Mouse (Mus musculus) C2C12 (cell line): ENCODE results near the gene Pigw.

ENCODE experiments used
- CTCF ChIP-seq: IDR thresholded peaks from one replicate; pipeline ENCODE4 v1.5.1; 2011; ENCODE audit not compliant: control insufficient read depth, insufficient read depth, insufficient read length
- MAX ChIP-seq: IDR thresholded peaks from one replicate; pipeline ENCODE4 v1.6.1; 2011; ENCODE audit warnings: mild to moderate bottlenecking, control low read depth
- MYOD1 ChIP-seq: IDR thresholded peaks from one replicate; pipeline ENCODE4 v1.6.1; 2011; ENCODE audit warnings: low read depth; ENCODE audit not compliant: control insufficient read depth, insufficient read length
- MYOG ChIP-seq: IDR thresholded peaks from one replicate; pipeline ENCODE4 v1.6.1; 2011; ENCODE audit not compliant: control insufficient read depth, insufficient read length; ENCODE audit errors: extremely low read depth
- USF1 ChIP-seq: IDR thresholded peaks from one replicate; pipeline ENCODE4 v1.6.1; 2011; ENCODE audit warnings: low read depth, mild to moderate bottlenecking, control low read depth, moderate library complexity

- TF ChIP-seq CTCF (no peak), MAX (no peak), MYOG (no peak), USF1 (no peak), MYOD1 (no peak)
Measured at GRCm38 (mm10) chr11:84888025-84888424, 7.9 kb upstream of the Pigw start.
